Mouse (Mus musculus): ENCODE results near the gene Acan.

Gene Acan

GRCm38 (mm10) chr7:79139328-79139824, 86.1 kb downstream of the Acan start:
- no peak for DNase-seq (ENCODE audit: low read depth, low spot score)

- no peak for DNase-seq (ENCODE audit: low read depth, low spot score)
Observed at GRCm38 (mm10) chr7:79139891-79140591, 86.8 kb downstream of the Acan start.

DNA sequence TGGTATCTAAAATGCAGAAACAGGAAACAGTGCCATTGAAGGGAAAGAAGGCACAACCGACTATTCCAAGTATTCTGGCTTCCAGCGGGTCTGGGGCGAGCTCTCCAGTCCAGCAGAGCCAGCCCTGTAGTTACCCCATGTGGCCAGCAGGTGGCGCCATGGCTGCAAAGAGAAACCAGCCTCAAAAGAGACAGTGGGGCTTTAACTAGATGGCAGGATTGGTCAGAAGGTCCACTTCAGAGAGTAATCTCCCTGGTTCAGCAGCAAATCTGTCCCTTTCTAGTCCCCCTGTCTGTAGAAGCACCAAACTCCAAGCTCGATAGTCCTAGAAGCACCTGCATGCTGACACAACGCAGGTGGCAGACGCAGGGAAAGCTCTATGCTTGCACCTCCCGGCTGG, 87.6 kb downstream of the Acan start:
- DNase-seq (ENCODE audit: low read depth, low spot score) = peak; percentile 75

GRCm38 (mm10) chr7:79147011-79147837, 93.9 kb downstream of the Acan start:
- DNase-seq (ENCODE audit: low read depth, low spot score) = no peak

DNA sequence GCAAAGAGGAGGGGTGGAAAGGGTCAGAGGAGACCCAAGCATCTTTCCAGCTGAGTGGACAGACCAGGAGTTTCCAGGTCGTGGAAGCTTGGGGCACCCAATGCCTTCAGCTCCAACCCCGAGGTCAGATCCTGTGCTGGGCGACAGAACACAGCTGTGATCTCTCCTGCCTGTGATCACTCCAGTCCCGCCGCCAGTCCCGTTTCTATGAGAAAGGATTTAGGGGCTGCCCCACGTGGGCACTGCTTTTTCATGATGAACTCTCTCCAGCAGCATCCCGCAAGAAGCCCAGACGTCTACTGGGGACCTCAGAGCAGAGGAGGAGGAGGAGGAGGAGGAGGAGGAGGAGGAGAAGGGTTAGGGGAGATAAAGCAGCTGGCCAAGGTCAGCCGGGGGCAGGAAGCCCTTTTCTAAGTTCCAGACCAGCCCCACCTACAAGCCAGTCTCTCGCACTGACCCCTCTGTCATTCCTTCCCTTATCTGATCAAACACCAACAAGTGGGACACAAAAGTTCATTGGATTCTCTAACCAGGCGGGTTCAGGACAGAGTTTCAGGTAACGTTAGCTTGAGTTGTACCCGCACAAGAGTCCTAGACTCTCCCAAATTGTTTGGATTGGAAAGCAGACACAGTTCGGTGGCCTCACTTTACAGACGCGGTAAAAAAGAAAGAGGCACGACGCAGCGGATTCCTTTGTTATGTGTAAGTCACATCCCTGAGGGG, 94.8 kb downstream of the Acan start:
- peak; percentile 12 for DNase-seq (ENCODE audit: low read depth, low spot score)

DNA sequence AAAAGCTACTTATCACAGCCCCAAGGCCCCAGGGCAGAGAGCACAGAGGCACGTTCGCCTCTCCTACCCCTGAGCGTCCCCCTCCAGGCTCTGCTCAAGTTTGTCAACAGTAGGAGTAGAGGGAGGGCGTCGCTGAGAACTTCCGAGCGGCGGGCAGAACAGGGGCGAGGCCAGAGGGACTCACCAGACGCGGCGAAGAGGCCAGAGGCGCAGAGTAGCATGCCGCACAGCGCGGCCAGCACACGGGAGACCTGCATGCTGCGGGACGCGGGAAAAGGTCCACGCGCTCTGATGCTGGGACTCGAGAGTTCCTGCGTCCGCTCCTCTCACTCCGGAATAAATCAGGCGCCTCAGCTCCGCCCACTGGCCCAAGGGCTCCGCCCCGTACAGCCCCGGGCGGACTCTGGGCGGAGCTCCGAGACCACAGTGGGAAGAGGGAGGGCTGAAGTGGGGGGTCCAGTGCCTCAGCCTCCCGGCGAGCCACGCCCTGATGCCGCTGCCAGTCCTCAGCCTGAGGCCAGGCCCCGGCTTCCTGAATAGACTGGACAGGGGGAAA, 95.5 kb downstream of the Acan start, which contains the start of gene Mfge8:
TSS of gene Mfge8 (minus strand) at position 350 of the 556 bp plus-strand sequence.
- peak; percentile 68 for DNase-seq (ENCODE audit: low read depth, low spot score)

GRCm38 (mm10) chr7:79149522-79149921, 96.2 kb downstream of the Acan start:
- DNase-seq (ENCODE audit: low read depth, low spot score) = no peak

DNA sequence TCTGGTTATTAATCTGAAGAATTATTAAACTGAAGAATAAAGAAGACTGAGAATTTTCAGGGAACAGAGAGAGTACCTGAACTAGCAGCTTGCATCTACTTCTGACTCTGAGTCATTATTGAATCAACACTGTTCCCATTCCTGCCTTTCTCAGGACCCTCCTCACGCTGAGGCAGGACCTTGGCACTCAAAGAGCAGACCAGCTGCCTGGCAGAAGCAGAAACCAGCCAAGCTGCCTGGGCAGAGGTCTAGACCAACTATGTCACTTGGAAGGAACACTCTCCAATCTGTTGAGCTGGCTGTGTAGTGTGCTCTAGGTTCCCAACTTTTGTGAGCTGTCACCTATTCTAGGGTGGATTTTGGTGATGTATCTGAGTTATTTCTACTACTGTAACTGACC, 106.1 kb downstream of the Acan start:
- no peak for DNase-seq (ENCODE audit: low read depth, low spot score)
